Mouse (Mus musculus) frontal cortex, postnatal 14 days (tissue): ENCODE measurements around the gene Rap1b.

ENCODE experiments used
- DNase-seq, 2 experiments: peaks; one replicate each; pipeline ENCODE4 v3.0.0; 2022; ENCODE audit warnings: low spot score in 2 of 2

Rap1b gene

GRCm38 (mm10) chr10:117783786-117784420 lies 61.9 kb downstream of the Rap1b start:
- DNase-seq, result no peak

- no peak for DNase-seq
Measured at GRCm38 (mm10) chr10:117782491-117783260, 63.2 kb downstream of the Rap1b start.

DNA sequence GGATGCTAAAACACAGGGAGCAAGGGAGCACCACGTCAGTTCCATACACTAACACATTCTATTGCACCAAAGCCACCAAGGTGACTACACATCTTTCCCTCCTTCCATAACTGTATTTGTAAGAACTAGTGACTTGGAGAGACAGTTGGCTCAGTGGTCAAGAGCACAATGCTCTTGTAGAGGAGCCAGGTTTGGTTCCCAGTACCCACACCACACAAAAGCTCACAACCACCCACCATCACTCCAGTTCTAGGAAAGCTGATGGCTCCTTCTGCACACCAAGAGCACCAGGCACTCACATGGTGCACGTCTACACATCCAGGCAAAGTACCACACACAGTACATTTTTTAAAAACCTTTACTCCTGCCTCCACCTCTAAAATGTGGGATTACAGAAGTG lies 63.8 kb downstream of the Rap1b start:
- DNase-seq, result no peak

- no peak for DNase-seq
Measured at GRCm38 (mm10) chr10:117781021-117781725, 64.7 kb downstream of the Rap1b start.

GRCm38 (mm10) chr10:117780306-117780911 lies 65.4 kb downstream of the Rap1b start:
- DNase-seq, result no peak

DNA sequence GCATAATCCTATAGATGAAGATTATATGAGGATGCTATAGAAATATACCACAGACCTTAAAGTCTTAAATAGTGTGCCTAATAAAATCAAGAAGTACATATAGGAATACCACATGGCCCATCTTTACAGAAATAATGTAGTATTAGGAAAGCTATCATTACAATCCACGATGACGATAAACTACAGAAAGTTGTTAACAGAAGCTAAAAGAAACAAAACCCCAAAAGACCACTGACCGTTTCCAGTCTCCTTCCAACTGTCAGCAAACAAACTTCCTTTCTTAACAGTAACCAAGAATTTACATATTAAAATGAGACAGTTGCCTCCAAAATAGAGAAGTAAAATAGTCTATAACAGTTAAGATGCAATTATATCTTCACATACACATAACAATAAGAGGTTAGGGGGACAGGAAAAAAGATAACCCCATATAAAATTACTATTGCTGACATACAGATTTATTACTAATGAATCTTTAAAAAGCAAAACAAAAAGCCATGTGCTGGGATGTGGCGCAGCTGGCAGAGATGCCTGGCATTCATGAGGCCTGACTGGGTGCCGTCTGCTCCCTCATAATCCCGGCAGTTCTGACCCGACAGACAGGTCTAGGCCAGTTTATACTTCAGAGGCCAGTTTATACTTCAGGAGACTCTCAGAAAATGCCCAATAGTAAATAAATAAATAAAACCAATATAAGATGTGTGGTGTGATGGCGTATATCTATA lies 66.1 kb downstream of the Rap1b start:
- no peak for DNase-seq

- DNase-seq, result no peak
Measured at GRCm38 (mm10) chr10:117778951-117779350, 66.9 kb downstream of the Rap1b start.

- DNase-seq, result no peak
Measured at GRCm38 (mm10) chr10:117778328-117778910, 67.4 kb downstream of the Rap1b start.

DNA sequence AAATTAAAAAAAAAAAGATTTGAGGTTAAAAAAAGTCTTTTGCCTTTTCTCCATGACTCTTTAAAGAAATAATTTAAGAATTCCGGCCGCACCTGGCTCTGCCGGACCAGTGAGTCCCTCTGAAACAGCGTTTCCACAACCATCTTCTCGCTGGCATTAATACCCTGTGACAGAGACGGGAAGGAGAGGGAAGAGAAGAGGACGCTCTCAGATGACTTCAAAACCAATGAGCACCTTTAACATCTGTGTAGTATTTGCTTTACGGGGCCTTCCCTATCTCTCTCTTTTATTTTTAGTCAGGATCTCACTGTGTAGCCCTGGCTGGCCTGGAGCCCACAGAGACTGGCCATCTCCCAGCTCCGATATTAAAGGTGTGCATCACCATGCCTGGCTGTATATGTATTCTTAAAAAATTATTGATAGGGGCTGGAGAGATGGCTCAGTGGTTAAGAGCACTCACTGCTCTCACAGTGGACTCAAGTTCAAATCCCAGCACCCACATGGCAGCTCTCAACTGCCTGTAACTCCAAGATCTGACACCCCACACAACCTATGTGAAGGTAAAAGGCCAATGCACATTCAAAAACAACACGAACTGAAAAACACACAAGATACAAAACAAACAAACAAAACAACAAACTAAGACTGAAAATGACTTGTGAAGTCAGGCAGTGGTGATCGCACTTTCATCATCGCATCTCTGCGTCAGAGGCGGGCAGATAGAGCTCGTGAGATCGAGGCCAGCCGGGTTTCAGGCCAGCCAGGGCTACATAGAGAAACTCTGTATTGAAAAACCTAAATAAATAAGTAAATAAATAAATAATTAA lies 68.1 kb downstream of the Rap1b start:
- no peak for DNase-seq

DNA sequence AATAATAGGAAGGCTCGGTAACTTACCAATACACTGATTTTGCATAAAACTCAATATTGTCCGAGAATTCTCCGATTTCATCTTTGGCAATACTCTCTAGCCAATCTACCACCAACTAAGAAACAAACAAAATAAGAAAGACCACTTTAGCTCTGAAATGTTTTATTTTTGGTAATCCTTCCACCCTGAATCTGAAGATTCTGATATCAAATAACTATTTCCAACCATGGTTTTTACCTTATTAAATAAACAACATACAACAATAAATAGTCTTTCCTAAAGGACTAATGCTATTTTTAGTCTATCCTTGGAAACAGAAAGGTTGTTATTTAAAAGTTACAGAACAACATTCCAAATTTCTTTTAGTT lies 68.7 kb downstream of the Rap1b start:
- DNase-seq, result no peak

DNA sequence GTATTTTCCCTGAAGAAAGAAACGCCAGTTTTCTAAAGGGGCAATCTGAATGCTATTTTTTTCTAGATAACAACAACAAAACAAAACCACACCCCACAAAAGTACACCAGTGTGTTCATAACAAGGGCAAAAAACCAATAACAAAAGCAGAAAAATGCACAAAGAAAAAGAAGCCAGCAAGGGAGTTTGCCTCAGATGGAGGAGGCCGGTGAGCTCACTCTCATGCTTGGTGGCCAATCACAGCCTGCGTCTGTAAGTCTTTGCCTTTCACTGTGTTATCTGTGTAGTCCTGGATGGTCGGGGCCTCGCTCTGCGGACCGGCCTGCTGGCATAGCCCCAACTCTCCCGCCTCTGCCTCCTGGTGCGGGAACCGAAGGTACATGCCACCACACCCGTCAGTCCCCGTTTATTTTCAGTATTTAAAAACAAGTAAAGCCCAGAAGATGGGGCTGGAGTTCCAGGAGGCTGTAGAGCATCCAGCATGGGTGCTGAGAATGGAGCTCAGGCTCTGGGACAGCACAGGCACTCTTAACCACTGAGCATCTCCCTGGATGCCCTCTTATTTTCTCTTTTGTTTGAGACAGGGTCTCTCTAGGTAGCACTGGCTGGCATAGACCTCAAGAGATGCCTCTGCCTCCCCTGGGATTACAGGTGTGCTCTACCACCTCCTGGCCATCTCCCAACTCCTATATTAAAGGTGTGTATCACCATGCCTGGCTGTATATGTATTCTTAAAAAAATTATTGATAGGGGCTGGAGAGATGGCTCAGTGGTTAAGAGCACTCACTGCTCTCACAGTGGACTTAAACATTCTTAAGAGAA lies 69.3 kb downstream of the Rap1b start:
- no peak for DNase-seq

- no peak for DNase-seq
Measured at GRCm38 (mm10) chr10:117775401-117776144, 70.3 kb downstream of the Rap1b start.

DNA sequence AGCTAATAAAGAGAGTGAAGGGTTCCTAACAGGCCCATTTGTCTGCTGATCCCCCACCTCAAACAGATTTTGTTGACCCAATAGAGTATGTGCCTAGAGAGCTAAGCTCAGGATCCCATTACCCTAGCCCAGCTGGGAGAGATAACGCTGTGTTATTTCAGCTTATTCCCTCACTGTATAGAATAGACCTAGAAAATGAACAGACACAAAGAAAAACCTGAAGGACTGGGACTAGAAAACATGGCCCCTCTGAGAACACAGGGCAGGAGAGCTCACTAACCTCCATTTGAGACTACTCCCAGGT lies 71.1 kb downstream of the Rap1b start:
- no peak for DNase-seq

GRCm38 (mm10) chr10:117774011-117774816 lies 71.6 kb downstream of the Rap1b start:
- DNase-seq, result no peak

DNA sequence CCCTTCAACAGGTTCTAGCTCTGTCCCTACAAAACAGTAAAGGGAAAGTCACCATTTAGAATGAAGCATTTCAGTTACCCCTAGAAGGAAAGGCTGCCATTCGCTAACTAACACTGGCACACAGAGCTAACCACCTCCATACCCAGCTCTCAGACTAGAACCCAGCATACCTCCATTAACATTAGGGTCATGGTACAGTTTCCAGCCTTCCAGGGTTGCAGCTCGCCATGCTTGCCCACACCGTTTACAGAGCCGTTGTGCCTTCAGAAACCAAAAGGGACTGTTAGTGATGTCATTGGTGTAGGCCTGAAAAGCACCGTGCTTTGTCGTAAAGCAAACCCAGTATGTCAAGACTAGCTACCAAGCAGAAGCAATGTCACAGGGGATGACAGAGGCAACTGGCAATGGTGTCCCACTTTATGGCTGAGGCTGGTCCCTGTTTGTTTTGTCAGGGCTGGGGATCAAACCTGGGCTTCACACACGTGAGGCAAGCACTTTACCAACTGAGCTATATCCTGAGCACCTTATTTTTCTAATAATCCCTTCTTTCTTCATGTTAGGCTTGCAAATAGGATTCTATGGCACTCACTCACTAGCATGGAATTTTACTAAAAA lies 72.6 kb downstream of the Rap1b start:
- no peak for DNase-seq

DNA sequence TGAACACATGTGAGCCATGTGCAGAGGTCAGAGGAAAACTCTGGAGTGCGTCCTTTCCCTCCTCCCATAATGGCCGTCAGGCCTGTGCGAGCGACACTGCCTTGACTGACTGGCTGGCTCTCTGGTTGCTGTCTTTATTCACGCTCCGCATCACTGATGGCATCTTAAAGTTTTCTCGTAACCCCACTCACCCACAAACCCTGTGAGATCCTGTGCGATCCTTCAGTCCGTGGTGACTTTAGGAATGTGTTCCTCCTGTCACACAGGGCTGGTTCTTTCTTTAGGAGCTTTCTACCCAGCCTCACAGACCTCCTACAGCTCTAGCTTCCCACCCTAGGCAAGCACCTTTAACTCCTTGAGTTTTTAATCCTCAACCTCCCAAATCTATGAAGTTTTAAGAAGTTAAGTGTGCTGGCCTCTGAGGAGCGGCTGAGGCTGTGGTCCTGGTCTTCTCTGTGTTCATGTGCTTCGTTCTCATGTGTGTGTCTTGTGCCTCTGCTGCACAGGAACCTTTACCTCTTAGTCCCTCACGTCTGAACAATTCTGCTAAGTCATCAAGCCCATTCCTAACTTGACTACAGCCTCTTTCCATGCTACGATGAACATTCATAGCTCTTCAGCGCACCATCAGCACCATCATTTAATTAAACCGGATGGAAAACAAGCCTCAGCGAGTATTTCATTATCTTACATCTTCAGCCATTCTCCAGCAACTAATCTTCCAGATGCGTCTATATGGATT lies 73.3 kb downstream of the Rap1b start:
- DNase-seq, result no peak

GRCm38 (mm10) chr10:117771131-117771510 lies 74.7 kb downstream of the Rap1b start:
- no peak for DNase-seq
